Mouse (Mus musculus): ENCODE results near the gene Gm28048. TPM values are rescaled to one million over a fixed set of nuclear protein-coding genes. Genes with fewer than 3 reads are reported as not detected.

Gene Gm28048
- total and polyA plus RNA-seq, 2 experiments from 2014 or later: 3.4 TPM; not detected in 1

DNA sequence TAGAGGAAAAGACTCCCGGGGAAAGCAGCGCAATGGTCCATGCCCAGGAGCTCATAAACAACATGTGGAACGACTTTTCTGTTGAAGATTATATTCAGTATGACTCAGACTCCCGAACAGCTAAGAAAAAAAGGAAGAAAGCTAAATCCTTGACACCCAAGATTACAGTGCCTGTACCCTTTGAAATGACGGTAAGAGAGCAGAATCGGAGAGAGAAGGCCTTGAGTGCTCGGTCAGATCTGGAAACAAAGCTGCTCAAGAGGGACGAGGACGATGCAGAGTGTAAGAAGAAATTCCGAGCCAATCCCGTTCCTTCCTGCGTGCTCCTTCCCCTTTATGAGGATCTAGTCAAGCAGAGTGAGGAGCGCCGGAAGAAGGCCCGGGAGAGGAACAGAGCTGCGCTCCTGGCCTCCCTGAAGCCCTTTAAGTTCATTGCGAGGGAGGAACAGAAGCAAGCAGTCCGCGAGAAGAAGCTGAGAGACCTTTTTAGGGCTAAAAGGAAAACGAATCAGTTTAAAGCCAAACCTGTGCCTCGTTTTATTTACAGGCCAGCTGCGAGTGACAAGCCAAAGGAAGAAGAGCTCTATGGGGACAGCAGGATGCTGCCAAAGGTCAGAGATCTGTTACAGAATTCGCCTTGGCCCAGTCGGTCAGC lies 38.4 kb upstream of the Gm28048 start:
- H3K27ac ChIP-seq: no peak overlapping the region
- H3K36me3 ChIP-seq (ENCODE audit: insufficient read depth, low read length): no peaks in the 10 kb centered on the region
- H3K4me3 ChIP-seq (ENCODE audit: low read length): no peak overlapping the region
- TF ChIP-seq CTCF (IDR thresholded peaks at IDR 0.05; ENCODE audit: low read depth): no peak
- no peaks in the 10 kb centered on the region for H3K27me3 ChIP-seq (ENCODE audit: insufficient read depth, low read length)
- no peak overlapping the region for H3K4me2 ChIP-seq (ENCODE audit: low read depth, low read length)
- ATAC-seq (no peak), DNase-seq (ENCODE audit: low spot score) (no peak)
- H3K4me1 ChIP-seq (ENCODE audit: insufficient read depth, low read length): no peaks in the 10 kb centered on the region
- no peak overlapping the region for H3K9ac ChIP-seq (replicated peaks; ENCODE audit: low read length)
- no peaks in the 10 kb centered on the region for H3K9me3 ChIP-seq (ENCODE audit: low read length)
- WGBS: 68% methylated on average over 24 of the region's 24 CpGs

DNA sequence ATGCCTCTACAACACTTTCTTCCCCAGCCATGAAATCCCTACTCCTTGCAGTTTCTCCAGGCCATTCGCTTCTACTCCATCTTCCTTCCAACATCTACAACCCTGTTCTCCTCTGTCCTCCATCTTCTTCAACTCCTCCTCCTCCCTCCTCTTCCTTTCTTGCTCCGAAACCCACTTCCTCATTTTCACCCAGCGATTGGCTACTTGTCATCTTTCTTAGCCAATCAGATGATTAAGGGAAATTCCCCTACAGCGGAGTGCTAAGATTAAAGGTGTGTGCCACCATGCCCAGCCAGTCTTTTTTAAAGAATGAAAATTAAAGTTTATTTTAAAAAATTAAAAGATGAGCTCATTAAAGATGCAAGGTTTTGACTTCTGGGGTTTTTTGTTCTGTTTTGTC lies 36.1 kb upstream of the Gm28048 start:
- H3K4me1 ChIP-seq (ENCODE audit: insufficient read depth, low read length): no peaks in the 10 kb centered on the region
- H3K27ac ChIP-seq: no peak overlapping the region
- H3K4me2 ChIP-seq (ENCODE audit: low read depth, low read length): no peak overlapping the region
- no peak for TF ChIP-seq CTCF (IDR thresholded peaks at IDR 0.05; ENCODE audit: low read depth)
- WGBS: 91% methylated on average over 4 of the region's 4 CpGs
- no peaks in the 10 kb centered on the region for H3K36me3 ChIP-seq (ENCODE audit: insufficient read depth, low read length)
- H3K9ac ChIP-seq (replicated peaks; ENCODE audit: low read length): no peak overlapping the region
- DNase-seq (ENCODE audit: low spot score) (no peak), ATAC-seq (no peak)
- no peaks in the 10 kb centered on the region for H3K9me3 ChIP-seq (ENCODE audit: low read length)
- H3K4me3 ChIP-seq (ENCODE audit: low read length): no peak overlapping the region
- H3K27me3 ChIP-seq (ENCODE audit: insufficient read depth, low read length): no peaks in the 10 kb centered on the region

DNA sequence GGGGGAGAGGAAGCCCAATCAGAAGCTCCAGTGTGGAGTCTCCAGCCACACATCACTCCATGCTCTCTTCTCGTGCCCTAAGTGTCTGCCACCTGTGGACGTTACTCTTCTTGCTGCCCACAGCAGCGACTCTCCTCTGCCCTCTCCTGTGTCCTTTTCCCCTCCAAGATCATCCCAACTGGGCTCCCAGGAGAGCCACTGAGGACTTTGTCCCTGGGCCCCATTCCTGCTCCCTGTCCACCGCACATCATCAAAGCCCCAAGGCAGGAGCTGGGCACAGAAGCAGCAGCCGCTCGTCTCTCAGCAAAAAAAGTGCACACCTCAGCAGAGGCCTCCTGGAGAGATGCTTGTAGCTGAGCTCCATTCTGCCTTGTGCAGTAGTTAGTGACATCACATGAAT lies 33.1 kb upstream of the Gm28048 start:
- WGBS: 71% methylated on average over 6 of the region's 6 CpGs
- H3K9me3 ChIP-seq (ENCODE audit: low read length): no peaks in the 10 kb centered on the region
- no peak overlapping the region for H3K9ac ChIP-seq (replicated peaks; ENCODE audit: low read length)
- ATAC-seq (no peak), DNase-seq (ENCODE audit: low spot score) (no peak)
- no peaks in the 10 kb centered on the region for H3K4me1 ChIP-seq (ENCODE audit: insufficient read depth, low read length)
- TF ChIP-seq CTCF (IDR thresholded peaks at IDR 0.05; ENCODE audit: low read depth): no peak
- H3K27me3 ChIP-seq (ENCODE audit: insufficient read depth, low read length): no peaks in the 10 kb centered on the region
- H3K4me3 ChIP-seq (ENCODE audit: low read length): no peak overlapping the region
- H3K4me2 ChIP-seq (ENCODE audit: low read depth, low read length): no peak overlapping the region
- no peaks in the 10 kb centered on the region for H3K36me3 ChIP-seq (ENCODE audit: insufficient read depth, low read length)
- H3K27ac ChIP-seq: no peak overlapping the region

DNA sequence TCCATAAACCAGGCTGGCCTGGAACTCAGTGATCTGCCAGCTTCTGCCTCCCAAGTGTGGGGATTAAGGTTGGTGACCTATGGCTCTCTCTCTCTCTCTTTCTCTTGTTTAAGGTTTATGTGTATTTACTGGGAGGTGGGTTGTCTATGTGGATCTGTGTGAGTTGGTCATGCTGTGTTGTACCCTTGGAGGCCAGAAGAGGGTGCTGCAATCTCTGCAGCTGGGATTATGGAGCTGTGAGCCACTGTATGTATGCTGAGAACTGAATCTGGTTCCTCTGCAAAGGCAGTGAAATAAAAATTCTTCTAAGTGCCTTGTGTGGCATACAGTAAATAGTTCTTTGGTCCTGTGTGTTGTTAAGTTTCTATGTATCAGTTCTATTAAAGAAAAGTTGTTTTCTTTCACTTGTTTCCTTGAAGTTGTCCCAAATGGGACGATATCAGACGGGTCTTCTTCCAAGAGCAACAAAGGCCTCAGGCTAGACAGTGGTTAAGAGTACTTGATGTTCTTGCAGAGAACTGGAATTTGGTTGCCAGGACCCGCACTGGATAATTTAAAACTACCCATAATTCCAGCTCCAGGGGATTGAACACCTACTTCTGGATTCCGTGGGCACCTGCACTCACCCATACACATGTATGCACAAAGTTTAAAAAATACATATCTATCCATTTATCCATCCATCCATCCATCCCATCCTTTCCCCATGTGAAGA lies 31.8 kb upstream of the Gm28048 start:
- WGBS: 89% methylated on average over 4 of the region's 4 CpGs

DNA sequence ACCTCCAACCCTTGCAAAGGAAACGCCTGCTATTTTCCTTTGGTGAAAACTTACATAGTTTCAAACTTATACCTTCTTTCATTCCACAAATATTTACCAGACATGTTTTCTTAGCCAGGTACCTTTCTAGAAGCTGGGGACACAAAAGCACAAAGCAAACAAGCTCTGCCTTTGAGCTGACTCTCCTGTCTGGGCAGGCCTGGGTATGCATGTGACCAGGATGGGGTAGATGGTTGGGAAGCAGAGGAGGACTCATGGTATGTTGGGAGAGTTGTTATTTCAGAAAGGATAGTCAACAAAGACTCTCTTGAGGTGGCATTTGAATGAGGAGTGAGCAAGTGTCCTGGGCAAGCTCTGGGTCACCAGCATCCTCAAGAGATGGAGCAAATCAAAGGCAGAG lies 31.2 kb upstream of the Gm28048 start:
- Histone ChIP-seq H3K4me2 (ENCODE audit: low read depth, low read length) (no peak overlapping the region), H3K4me1 (ENCODE audit: insufficient read depth, low read length) (no peaks in the 10 kb centered on the region), H3K4me3 (ENCODE audit: low read length) (no peak overlapping the region), H3K9me3 (ENCODE audit: low read length) (no peaks in the 10 kb centered on the region), H3K9ac (replicated peaks; ENCODE audit: low read length) (no peak overlapping the region), H3K36me3 (ENCODE audit: insufficient read depth, low read length) (no peaks in the 10 kb centered on the region), H3K27ac (no peak overlapping the region), H3K27me3 (ENCODE audit: insufficient read depth, low read length) (no peaks in the 10 kb centered on the region)
- ATAC-seq (no peak), DNase-seq (ENCODE audit: low spot score) (no peak)
- WGBS: 85% methylated on average over 1 of the region's 1 CpGs
- no peak for TF ChIP-seq CTCF (IDR thresholded peaks at IDR 0.05; ENCODE audit: low read depth)

More for the DNA sequence above, 31.8 kb upstream of the Gm28048 start:
- Histone ChIP-seq H3K9ac (replicated peaks; ENCODE audit: low read length) (no peak overlapping the region), H3K27ac (no peak overlapping the region), H3K4me2 (ENCODE audit: low read depth, low read length) (no peak overlapping the region), H3K4me3 (ENCODE audit: low read length) (no peak overlapping the region), H3K27me3 (ENCODE audit: insufficient read depth, low read length) (no peaks in the 10 kb centered on the region), H3K36me3 (ENCODE audit: insufficient read depth, low read length) (no peaks in the 10 kb centered on the region), H3K9me3 (ENCODE audit: low read length) (no peaks in the 10 kb centered on the region), H3K4me1 (ENCODE audit: insufficient read depth, low read length) (no peaks in the 10 kb centered on the region)
- no peak for ATAC-seq
- DNase-seq (ENCODE audit: low spot score): no peak
- peak; percentile 52 for TF ChIP-seq CTCF (IDR thresholded peaks at IDR 0.05; ENCODE audit: low read depth)

DNA sequence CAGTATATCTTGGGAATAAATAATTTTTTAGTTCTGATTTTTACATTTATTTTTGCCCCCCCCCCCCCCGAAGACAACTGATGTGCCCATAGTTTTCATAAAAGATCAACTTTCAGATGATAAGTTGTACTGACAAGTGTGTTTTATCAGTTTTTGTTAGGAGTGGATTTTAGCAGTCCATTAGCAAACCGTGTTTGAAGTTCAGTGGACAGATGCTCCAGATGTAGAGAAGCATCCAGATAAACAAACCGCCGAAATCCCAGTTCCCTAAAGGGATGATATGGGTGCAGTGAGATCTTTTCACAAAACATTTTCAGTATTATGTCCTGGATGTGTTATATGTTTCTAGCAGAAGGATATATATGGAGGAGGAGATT lies 26.9 kb upstream of the Gm28048 start:
- H3K4me1 ChIP-seq (ENCODE audit: insufficient read depth, low read length): no peaks in the 10 kb centered on the region
- H3K27ac ChIP-seq: peak overlapping the region; percentile 95; the same call in 1 of the 2 replicates
- DNase-seq (ENCODE audit: low spot score) (no peak), ATAC-seq (no peak)
- 27% methylated on average over 4 of the region's 4 CpGs for WGBS
- peak overlapping the region; percentile 57 for H3K4me3 ChIP-seq (ENCODE audit: low read length)
- no peaks in the 10 kb centered on the region for H3K27me3 ChIP-seq (ENCODE audit: insufficient read depth, low read length)
- H3K9ac ChIP-seq (replicated peaks; ENCODE audit: low read length): peak overlapping the region; percentile 59; the same call in 1 of the 2 replicates
- H3K9me3 ChIP-seq (ENCODE audit: low read length): no peaks in the 10 kb centered on the region
- H3K4me2 ChIP-seq (ENCODE audit: low read depth, low read length): peak overlapping the region; percentile 58
- H3K36me3 ChIP-seq (ENCODE audit: insufficient read depth, low read length): peaks cover 5% of the 10 kb centered on the region; the same call in 1 of the 2 replicates
- TF ChIP-seq CTCF (IDR thresholded peaks at IDR 0.05; ENCODE audit: low read depth): no peak
